Mouse (Mus musculus) embryo, embryonic 9.5 days (tissue): ENCODE data around the gene Mettl21a.
A peak's percentile ranks its signal among the peaks of the same experiment; 100 is the strongest.
"Not testable (repeated sequence)": the region's sequence is repeated elsewhere in the genome, so short reads cannot be mapped to it uniquely, and the experiment has no call there.

Source experiments
- DNase-seq: peaks from one replicate; pipeline ENCODE4 v3.0.0-alpha.2; 2017; ENCODE audit errors: extremely low spot score

Gene Mettl21a

DNA sequence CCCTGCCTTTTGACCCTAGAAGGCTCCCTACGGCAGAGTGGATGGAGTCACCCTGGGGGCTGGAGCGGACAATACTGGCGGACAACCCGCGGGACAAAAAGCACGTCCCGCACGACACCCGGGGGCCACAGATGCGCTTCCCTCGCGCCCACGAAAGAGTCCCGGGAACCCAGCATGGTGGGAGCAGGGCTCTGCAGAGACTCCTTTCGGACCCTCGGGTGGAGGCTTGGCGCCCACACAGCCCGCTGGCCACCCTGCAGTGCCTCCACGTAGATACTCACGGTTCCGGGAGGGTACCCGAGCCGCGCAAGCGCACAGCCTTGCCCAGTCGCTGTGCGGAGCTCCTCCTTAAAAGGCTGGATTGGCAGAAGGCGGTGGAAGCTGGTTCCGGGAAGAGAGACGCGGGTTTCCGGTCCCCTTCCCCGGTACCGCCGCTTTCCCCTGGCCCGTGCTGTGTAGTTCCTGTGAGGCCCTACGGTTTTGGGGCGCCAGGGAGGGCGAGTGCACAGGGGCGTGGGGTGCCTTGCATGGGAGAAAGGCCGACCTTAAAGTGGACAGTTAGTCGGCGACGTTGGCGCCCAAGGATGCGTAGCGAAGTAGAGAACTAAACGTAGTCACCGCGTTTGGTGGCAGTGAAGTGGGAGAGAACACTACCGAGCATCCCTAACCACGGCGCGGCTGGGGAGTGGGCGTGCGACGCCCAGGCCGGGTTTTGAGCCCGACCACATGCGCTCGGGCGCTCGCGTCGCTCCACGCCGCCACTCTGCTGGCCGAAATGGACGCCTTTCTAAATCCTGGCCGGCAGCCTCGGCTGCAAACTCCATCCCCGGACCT lies at the start of gene Mettl21a:
Mettl21a (minus strand) TSS at position 362 of the 834 bp plus-strand sequence.
- DNase-seq, result peak; percentile 92

DNA sequence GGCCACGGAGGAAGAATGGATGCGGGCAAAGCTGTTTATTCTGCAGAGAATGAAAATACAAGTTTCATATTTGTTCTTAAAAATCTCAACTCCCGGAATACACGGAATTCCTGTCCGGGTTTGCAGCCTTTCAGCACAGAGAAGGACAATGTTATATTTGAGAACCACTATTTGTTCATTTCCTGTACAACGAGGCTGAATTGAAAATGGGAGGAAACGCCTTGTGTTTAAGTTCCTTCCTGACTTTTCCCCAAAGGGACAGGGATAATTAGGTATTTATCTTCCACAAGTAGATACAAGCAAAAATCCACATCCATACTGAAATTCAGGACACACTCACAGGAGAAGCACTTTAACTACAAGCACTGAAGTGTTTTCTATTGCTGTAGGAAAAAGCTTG lies 41.8 kb upstream of the Mettl21a start:
- no peak for DNase-seq

DNA sequence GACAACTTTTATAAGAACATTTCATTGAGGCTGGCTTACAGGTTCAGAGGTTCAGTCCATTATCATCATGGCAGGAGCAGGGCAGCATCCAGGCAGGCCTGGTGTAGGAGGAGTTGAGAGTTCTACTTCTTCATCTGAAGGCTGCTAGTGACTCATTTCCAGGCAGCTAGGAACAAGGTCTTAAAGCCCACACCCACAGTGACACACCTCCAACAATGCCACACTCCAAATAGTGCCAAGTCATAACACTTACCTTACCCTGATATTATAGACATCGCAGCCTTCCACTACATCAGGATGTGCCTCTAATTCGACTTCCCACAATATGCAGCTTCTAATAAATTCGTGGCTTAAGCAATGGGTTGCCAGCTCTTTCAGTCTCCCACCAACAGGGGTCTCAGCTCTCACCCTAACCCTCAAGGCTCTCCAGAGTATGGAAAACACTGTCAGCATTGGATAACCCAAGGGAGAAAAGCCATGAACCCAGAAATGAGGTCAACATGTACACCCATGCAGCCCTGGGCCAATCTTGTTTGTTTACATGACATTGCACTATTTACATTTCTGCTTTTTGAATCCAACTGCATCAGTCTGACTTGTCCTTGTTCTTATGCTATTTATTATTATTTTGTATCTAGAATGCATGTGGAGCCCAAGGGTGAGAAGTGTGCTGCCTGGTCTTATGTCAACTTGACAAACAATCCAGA lies 39.5 kb upstream of the Mettl21a start:
- no peak for DNase-seq

DNA sequence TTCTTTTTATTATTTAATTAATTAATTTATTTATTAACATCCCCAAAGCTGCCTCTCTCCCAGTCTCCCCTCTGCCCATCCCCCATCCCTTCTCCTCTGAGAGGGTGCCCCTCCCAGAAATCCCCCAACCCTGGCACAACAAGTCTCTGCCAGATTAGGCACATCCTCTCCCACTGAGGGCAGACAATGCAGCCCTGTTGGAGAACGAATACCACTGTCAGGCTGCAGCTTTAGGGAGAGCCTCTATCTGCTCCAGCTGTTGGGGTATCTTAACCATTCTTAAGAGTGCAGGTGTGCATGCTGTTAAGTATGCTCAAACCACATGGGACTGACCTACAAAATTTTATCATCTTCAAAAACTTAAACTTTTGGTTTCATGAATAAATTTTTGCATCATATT lies 38.4 kb upstream of the Mettl21a start:
- DNase-seq, result no peak

DNA sequence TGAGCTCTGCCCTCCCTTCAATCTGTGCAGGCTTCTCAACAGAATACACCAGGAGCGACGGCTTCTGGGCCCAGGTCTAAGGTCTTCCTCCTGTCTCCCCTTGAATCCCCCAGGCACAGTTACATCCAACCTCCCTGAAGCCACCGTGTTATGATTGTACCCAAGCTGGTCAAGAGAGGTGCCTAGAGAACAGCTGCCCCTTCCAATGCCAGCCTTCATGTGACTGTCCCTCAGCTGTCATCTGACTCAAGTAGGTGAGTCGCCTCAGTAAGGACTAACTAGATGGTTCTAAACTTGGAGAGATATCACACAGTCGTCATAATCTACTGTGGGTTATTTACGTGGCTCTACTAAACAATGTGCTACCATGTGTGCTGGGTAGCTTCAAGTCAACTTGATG lies 36.7 kb upstream of the Mettl21a start:
- DNase-seq, result no peak

DNA sequence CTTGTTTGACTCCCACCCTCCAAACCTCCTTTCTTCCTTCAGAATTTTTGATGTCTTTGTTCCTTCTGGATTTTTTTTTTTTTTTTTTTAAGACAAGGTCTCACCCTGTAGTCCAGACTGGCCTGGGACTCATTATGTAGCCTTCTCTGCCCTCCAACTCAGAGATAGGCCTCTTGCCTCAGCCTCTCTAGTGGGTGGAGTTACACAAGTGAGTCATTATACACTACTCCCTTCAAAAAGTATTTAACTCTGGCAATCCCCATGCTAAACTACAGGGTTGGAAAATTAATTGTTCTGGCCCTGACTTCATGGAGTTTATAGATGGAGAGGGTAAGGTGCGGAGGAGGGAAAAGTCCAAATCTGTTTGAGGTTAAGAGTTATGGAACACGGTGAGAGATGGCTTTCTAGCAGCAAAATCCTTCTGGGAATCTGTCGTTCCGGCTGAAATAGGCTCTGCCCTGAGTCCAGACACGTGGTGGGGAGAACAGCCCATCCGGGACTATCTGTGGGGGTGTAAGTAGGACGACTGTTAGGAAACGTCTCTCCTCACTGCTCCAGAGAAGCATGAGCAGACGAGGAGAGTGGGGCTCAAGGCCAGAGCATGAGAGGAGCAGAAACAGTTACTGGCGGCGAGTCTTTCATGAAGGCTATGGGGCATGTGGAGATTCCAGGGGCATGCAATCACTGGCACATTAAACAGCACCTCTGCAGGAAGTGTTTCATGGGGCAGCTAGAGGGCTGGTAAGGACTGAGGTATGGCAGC lies 32.5 kb upstream of the Mettl21a start:
- DNase-seq, result no peak

DNA sequence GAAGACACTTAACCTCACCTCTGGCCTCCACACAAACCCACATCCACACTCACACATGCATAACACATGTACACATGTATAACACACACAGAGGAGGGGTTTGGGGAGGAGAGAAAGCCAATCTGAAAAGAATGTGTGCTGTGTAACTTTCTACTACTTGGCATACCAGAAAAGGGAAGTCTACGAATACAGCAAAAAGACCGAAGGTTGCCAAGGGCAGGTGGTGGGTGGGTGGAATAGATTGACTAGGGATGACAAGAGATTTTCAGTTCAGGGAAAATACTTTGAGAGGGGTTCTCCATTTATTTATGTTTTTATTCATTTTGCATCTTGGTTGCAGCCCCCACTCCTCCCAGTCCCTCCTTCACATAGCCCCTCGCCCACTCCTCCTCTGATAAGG lies 27.5 kb upstream of the Mettl21a start:
- DNase-seq, result no peak

DNA sequence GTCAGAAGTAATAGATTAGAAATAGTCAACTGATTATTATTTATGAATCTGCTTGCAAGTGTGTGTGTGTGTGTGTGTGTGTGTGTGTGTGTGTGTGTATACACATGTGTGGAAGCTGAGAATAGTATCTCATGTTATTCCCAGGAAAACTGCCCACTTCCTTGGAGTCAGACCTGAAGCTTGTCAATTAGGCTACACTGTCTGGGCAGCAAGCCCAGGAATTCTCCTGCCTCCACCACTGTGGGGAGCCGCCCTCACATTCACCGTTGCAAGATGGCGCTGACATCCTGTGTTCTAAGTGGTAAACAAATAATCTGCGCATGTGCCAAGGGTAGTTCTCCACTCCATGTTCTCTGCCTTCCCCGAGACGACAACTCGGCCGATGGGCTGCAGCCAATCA lies 25.5 kb upstream of the Mettl21a start:
- DNase-seq, result not testable (repeated sequence)

DNA sequence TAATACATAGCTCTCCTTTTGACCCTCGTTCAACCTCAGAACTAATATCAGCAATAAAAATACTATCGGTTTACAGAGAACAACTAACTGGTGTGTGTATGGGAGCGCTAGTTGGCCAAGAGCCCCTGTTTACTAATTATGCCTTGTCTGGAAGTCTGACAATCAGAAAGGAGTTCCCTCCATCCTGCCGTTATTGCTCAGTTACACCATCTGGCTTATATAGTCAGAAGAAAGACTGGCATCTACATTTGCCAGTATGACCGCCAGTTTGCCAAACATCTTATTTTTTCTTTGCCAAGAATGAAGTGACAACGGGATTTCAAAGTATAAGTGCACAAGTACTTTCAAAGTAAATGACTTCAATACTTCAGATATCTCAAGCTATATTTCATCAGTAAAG lies 24.0 kb upstream of the Mettl21a start:
- no peak for DNase-seq

DNA sequence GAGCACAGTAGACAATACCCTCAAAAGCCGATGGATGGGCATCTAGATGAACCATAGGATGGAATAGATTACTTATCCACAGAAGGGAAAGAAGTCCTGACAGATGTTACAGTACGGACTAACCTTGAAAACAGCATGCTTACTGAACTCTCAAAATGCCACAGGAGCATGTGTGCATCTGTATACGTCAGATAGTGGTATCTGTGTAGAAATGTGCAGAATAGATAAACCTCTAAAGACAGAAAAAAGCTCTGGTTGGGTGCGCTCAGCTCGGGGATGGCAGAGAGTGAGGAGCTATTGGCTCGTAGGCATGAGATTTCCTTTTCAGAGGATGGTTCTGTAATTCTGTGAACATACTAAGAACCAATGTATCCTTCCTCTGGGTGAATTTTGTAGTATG lies 22.2 kb upstream of the Mettl21a start:
- DNase-seq, result no peak

DNA sequence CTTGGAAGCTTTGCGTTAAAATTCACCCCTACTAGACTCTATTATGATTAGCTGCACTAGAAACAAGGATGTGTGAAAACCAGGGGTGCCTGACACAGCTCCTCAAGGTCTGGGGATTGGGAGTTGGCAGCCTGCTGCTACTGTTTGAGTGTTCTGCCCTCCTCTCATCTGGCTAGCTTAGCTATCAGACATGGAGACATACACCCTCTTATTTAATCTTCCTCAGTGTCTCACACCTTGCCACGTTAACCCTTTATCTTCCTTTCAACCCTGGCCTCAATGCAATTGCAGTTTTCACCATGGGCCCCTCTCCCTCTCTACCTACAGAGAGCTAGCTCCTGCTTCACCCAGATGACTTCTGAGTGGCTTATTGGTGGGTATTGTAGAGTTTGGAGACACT lies 18.6 kb upstream of the Mettl21a start:
- DNase-seq, result no peak

DNA sequence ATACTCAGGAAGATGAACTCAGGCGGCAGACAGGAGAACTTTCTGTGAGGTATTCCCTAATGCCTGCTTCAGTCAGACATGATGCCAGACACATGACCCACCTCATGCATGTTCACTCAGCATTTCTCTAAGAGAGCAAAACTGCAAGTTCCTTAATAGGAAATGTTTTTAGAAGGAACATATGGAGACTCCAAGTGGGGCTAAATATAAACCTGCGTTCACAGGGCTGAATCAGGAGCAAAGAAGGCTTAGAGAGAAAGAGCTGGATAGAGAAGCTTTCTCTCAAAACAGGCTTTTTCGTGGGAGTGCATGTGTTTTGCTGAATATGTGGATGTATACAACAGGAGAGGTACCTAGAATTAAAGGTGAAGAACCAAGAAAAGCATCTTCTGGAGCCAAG lies 16.2 kb upstream of the Mettl21a start:
- DNase-seq, result no peak

DNA sequence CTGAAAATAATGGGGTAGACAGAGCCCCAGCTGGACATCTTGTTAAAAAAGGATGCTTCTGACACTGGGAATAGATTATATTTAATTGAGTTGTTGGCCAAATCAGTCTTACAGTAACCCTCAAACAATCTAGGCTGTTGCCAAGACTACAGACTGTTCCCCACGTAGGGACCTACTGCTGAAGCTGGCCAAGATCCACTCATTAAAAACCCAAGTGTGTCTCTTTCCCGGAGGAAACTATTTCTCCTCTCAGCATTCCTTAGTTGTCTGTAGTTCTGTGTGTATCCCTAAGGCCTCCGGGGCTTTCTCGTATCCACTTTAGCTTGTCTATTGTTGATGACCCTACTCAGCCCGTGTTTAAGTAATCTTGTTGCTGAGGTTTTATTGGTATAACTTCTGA lies 14.5 kb upstream of the Mettl21a start:
- no peak for DNase-seq

DNA sequence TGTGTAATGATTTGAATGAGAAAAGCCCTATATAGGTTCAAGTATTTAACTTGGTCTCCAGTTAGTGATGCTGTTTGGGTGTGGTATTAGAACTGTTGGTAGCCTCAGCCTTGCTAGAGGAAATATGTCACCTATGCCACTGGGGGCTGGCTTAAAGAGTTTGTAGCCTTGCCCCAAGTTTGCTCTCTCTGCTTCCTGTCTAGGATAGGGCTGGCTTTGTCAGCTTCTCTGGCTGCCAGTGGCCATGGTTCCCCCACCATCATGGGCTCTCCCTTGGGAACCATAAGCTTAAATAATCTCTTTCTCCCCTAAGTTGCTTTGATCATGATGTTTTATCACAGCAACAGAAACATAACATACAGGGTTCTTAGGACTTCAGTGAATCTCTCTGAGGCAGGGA lies 8.2 kb upstream of the Mettl21a start:
- DNase-seq, result no peak

DNA sequence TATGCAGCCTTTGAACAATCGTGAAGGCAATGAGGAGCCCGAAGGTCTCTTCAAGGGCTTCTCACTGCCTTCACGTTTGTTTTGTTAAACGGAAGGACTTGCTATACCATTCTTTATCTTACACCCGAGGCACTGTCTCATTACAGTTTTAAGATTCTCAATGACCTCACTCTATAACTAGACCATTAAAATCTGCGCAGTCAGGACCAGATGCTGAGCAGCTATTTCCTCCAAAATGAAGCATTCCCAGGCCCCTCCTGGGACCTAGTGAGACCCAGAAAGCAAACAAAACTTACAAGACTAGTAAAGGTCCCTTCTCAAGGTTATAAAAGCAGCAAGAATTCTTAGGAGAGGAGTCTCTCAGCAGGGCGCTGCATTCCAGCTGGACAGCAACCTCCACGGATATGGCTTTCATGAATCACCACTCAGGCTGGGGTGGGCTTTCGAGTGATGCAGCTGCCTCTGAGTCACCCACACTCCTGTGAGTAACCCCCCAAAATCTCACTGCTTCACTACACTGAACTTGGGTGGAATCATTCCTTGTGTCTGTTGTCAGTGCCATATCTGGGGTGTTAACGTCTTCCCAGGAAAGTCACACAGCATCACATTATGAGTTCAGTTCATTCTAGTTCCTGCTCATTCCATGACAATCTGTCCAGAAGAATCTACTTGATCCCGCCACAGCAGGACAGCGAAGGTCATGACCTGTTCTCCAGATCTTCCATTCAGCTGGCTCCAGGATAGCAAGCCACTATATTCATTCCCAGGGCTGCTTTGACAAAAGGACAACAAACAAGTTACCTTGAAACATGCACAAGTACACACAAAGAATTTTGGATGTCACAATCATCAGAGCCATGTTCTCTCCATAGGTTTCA lies 6.8 kb upstream of the Mettl21a start:
- no peak for DNase-seq

DNA sequence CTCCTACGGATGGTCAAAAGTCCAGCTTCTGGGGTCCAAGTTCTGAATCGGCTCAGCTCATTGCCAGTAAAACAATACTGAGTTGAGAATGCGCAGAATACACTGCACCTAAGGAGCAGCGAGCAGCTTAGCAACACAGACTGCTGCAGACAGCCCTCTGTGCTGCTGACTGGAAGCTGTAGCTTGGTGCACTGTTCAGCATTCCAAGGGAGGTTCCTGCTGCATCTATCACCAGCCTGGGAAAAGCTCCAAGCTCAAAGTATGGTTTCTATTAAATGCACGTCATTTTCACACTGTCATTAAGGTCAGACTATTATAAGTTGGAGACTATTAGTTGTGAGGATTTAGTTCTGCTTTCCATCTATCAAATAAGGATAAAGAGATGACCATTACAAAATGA lies 4.1 kb upstream of the Mettl21a start:
- DNase-seq, result no peak

DNA sequence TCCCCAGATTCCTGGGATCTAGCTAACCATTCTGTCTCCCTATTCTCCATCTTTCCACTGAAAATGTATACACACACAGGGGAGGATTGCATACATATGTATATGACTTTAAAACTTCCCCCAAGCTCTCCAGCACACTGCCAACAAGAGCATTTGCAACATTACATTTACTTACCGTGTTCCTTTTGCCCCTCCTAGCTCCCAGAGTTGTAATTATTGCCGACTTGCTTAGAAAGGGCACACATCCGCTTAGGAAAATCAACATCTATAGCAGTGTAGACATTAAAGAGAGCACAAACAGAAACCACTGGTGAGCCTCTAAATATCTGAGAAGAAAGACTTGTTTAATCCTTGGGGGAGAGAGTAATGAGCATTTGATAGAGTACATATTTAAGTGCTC lies 1.2 kb upstream of the Mettl21a start:
- no peak for DNase-seq

DNA sequence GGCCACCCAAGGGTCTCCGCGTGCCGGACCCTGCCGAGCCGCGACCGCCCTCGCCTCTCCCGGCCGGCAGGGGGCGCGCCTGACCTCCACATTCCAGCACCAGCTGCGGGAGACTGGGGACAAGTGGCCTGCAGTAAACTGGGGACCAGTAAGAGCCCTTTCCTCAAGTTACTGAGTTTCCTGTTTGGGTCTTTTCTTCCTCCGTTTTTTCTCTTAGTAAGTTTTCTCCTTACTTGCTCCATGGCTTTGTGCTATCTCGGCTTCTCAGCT lies 608 bp upstream of the Mettl21a start:
- peak; percentile 91 for DNase-seq

DNA sequence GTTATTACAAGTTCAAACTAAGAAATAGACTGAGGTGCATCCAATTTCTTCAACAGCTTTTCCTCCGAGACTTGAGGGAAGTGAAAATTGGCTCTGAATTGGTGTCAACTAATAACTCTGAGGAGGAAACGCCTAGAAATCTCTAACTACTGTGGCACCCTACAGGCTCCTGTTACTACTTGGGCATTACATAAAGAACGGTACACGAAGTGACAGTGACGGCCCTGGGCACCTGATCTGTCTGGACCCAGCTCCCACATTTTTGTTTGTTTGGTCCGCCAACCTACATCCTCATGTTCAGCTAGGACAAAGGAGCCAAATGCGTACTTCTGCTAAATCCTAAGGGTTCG lies 536 bp downstream of the Mettl21a start:
- DNase-seq, result no peak

DNA sequence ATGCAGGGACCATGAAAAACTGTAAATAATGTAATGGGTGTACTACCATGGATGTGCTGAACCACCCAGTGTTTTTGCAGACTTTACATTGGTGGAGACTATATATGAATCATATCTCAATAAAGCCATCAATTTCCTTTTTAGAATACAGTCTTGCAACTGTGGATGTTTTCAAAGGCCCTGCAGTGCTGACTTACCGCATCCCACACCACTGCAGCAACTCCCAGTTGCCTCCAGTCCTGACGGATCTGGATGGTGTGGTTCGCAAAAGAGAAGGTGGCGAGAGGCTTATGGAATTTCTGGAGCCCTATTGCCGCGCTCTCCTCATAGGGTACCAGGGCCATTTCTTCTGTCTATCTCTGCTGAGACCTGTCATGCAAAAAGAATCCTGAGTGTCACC lies 966 bp downstream of the Mettl21a start:
- DNase-seq, result no peak

DNA sequence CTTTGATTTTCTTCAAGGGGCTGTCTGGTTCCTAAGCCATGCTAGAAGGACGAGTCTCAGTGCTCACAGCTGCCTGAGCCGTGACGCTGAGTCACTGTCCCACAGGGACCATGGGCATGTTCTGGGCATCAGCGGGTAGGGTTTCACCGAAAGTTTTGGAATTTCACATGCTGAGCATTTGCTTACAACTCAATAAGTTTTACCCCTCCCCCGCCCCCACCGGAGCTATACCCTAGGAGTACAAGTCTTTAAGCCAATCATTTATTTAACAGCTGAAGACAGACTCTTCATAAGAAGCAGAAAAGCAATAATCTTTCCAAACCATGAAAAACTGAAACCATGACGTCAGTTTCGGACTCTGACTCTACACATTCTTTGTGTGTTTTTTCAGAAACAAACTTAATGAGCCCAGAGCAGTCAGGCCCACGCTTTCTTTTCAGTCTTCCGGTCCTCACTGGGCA lies 1.5 kb downstream of the Mettl21a start:
- no peak for DNase-seq

DNA sequence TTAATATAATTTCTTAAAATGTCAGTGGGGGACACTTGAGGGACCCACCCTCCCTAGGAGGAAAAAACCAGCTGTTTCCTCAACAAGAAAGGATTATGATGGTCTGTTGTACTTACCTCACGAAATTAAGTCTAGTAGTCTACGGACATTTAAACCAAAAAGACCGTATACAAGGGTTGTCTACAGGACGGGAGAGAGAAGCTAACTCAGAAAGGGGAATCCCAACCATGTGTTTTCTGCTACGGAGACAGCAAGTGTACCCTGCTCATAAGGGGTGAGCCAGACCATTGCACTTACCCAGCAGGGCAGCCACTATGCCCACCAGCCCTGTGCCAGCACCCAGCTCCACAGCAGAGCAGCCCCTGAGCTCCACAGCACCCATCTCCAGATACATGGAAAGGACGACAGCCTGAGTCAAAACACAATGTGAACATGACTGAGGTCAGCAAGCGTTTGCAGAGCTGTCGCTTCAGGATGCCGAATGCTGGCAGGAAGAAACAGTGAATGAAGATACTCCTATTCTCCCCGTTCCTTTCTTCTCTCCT lies 2.2 kb downstream of the Mettl21a start:
- DNase-seq, result no peak
